Mouse (Mus musculus) MEL (cell line): Measurements from ENCODE around the gene Fam193b.

Source experiments
- CHD2 ChIP-seq: IDR thresholded peaks from 2 replicates; pipeline ENCODE4 v1.6.1; 2011; ENCODE audit warnings: low read length, improper control_type of control experiment
- CTCF ChIP-seq, 3 experiments: IDR thresholded peaks in 2 of 3; conservative IDR thresholded peaks in 1 of 3; 2 replicates each; pipeline ENCODE4 v1.5.1; 2011 to 2012; ENCODE audit warnings: low read length in 3 of 3, low read depth in 2 of 3, mild to moderate bottlenecking in 2 of 3, improper control_type of control experiment in 1 of 3, inconsistent platforms in 1 of 3, mixed read lengths in 1 of 3, moderate library complexity in 1 of 3; ENCODE audit not compliant: control insufficient read depth in 1 of 3, insufficient read depth in 1 of 3, poor library complexity in 1 of 3, severe bottlenecking in 1 of 3
- POLR2A ChIP-seq, 2 experiments: IDR thresholded peaks; 2 replicates each; pipeline ENCODE4 v1.6.1; 2011 to 2012; ENCODE audit warnings: low read length in 2 of 2, mild to moderate bottlenecking in 2 of 2, control low read depth in 1 of 2, improper control_type of control experiment in 1 of 2, low read depth in 1 of 2, moderate library complexity in 1 of 2; ENCODE audit not compliant: control insufficient read depth in 1 of 2, insufficient read depth in 1 of 2, poor library complexity in 1 of 2
- USF2 ChIP-seq, 2 experiments: IDR thresholded peaks; 2 replicates each; pipeline ENCODE4 v1.6.1; 2011 to 2012; ENCODE audit warnings: improper control_type of control experiment in 2 of 2, low read length in 2 of 2, borderline replicate concordance in 1 of 2, inconsistent platforms in 1 of 2, low read depth in 1 of 2, mild to moderate bottlenecking in 1 of 2; ENCODE audit not compliant: insufficient read depth in 1 of 2
- ZC3H11A ChIP-seq: IDR thresholded peaks from 2 replicates; pipeline ENCODE4 v1.6.1; 2012; ENCODE audit warnings: low read depth, mild to moderate bottlenecking, inconsistent platforms, low read length, improper control_type of control experiment

GRCm38 (mm10) chr13:55527834-55528772 is 42.8 kb downstream of the Fam193b start:
- TF ChIP-seq CTCF (IDR thresholded peaks at IDR 0.05 in 2 of 3, conservative IDR thresholded peaks at IDR 0.05 in 1 of 3; ENCODE audit: control insufficient read depth in 1 of 3, insufficient read depth in 1 of 3, low read depth in 2 of 3, low read length in 3 of 3, poor library complexity in 1 of 3, severe bottlenecking in 1 of 3) (no peak), ZC3H11A (no peak), USF2 (IDR thresholded peaks at IDR 0.05; ENCODE audit: borderline replicate concordance in 1 of 2, insufficient read depth in 1 of 2, low read depth in 1 of 2, low read length in 2 of 2) (no peak), CHD2 (no peak), POLR2A (IDR thresholded peaks at IDR 0.05; ENCODE audit: control insufficient read depth in 1 of 2, insufficient read depth in 1 of 2, low read depth in 1 of 2, low read length in 2 of 2, poor library complexity in 1 of 2) (no peak; a peak in 1 of 4 replicates)
